Mouse (Mus musculus) olfactory bulb, adult 2 months (tissue): ENCODE results near the gene Arl15.

Experiments used
- CTCF ChIP-seq: fragments of 200-500 bp; IDR thresholded peaks from 2 replicates; pipeline ENCODE4 v1.5.1; 2012; ENCODE audit warnings: low read depth, mild to moderate bottlenecking, low read length, moderate library complexity; ENCODE audit not compliant: insufficient read depth
- POLR2A ChIP-seq: fragments of 200-500 bp; IDR thresholded peaks from 2 replicates; pipeline ENCODE4 v1.6.1; 2012; ENCODE audit warnings: mild to moderate bottlenecking, low read depth, low read length, moderate library complexity; ENCODE audit not compliant: insufficient read depth

DNA sequence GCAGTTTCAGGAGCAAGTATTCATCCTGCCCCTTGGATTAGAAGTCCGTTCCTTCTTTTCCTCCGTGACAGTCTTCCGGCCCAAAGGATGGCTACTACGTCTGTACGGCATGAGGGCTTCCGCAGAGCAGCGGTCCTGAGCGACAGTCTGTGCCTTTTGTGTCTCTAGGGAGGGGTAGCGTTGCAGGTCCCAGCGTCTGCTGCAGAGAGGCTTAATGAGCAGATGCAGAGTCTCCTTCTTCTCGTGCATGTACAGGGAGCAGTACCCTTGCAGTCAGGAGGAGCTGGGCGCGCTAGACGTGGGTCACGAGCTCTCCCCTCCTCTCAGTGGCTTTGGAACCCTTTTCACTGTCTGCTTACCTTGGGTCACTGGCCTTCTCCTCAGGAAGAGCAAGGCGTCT is 94.4 kb downstream of the Arl15 start:
- TF ChIP-seq POLR2A (no peak), CTCF (no peak)
